Mouse (Mus musculus) spleen, postnatal 14 days (tissue): Measurements from ENCODE around the gene Acoxl.

Experiments used
- DNase-seq, 2 experiments: peaks; one replicate each; pipeline ENCODE4 v3.0.0; 2021 to 2022; ENCODE audit warnings: low spot score in 2 of 2

Acoxl gene

GRCm38 (mm10) chr2:127937079-127937478 is 98.4 kb downstream of the Acoxl start:
- no peak for DNase-seq

GRCm38 (mm10) chr2:127939206-127939605 is 100.5 kb downstream of the Acoxl start:
- no peak for DNase-seq

GRCm38 (mm10) chr2:127960579-127960978 is 121.9 kb downstream of the Acoxl start:
- DNase-seq, result no peak

GRCm38 (mm10) chr2:127961154-127961553 is 122.5 kb downstream of the Acoxl start:
- no peak for DNase-seq

- DNase-seq, result no peak
Measured at GRCm38 (mm10) chr2:127961802-127962433, 123.2 kb downstream of the Acoxl start.

- DNase-seq, result no peak
Measured at GRCm38 (mm10) chr2:127968944-127969343, 130.3 kb downstream of the Acoxl start.

- no peak for DNase-seq
Measured at GRCm38 (mm10) chr2:127976276-127976675, 137.6 kb downstream of the Acoxl start.

GRCm38 (mm10) chr2:127978601-127979230 is 140.0 kb downstream of the Acoxl start:
- no peak for DNase-seq

GRCm38 (mm10) chr2:127982610-127983009 is 143.9 kb downstream of the Acoxl start:
- no peak for DNase-seq

GRCm38 (mm10) chr2:127983301-127983700 is 144.6 kb downstream of the Acoxl start:
- DNase-seq, result no peak

- DNase-seq, result no peak
Measured at GRCm38 (mm10) chr2:127983981-127984380, 145.3 kb downstream of the Acoxl start.

- DNase-seq, result no peak
Measured at GRCm38 (mm10) chr2:127987706-127988105, 149.0 kb downstream of the Acoxl start.

GRCm38 (mm10) chr2:127990856-127991479 is 152.3 kb downstream of the Acoxl start:
- no peak for DNase-seq

- DNase-seq, result no peak
Measured at GRCm38 (mm10) chr2:127991656-127992055, 153.0 kb downstream of the Acoxl start.

- no peak for DNase-seq
Measured at GRCm38 (mm10) chr2:128008662-128009423, 170.2 kb downstream of the Acoxl start.

GRCm38 (mm10) chr2:128014613-128015012 is 175.9 kb downstream of the Acoxl start:
- no peak for DNase-seq

- DNase-seq, result no peak
Measured at GRCm38 (mm10) chr2:128015602-128016001, 176.9 kb downstream of the Acoxl start.

GRCm38 (mm10) chr2:128020039-128020907 is 181.6 kb downstream of the Acoxl start:
- no peak for DNase-seq

GRCm38 (mm10) chr2:128020908-128021193 is 182.2 kb downstream of the Acoxl start:
- DNase-seq, result no peak

- DNase-seq, result no peak
Measured at GRCm38 (mm10) chr2:128023855-128024254, 185.2 kb downstream of the Acoxl start.

- no peak for DNase-seq
Measured at GRCm38 (mm10) chr2:128027696-128028095, 189.0 kb downstream of the Acoxl start.

- no peak for DNase-seq
Measured at GRCm38 (mm10) chr2:128029968-128030367, 191.3 kb downstream of the Acoxl start.
